Mouse (Mus musculus): ENCODE results near the gene Exoc1. TPM values are rescaled to one million over a fixed set of nuclear protein-coding genes. Genes with fewer than 3 reads are reported as not detected.

The Exoc1 gene
- polyA plus RNA-seq, 1 experiment, result 20.3 TPM

GRCm38 (mm10) chr5:76565321-76565720, 36.2 kb downstream of the Exoc1 start:
- Histone ChIP-seq H3K27ac (ENCODE audit: control insufficient read depth, insufficient read depth, low read depth, low read length) (no peak overlapping the region), H3K4me1 (ENCODE audit: control insufficient read depth, insufficient read depth, low read length) (no peaks in the 10 kb centered on the region), H3K36me3 (ENCODE audit: control insufficient read depth, insufficient read depth, low read length) (peaks cover 6% of the 10 kb centered on the region), H3K4me3 (ENCODE audit: control insufficient read depth, low read depth, low read length) (no peak overlapping the region), H3K27me3 (ENCODE audit: control insufficient read depth, insufficient read depth, low read length) (no peaks in the 10 kb centered on the region)
- peak; percentile 96; the same call in 1 of the 2 replicates for TF ChIP-seq CTCF (IDR thresholded peaks at IDR 0.05; ENCODE audit: control insufficient read depth, insufficient read depth, insufficient replicate concordance, low read depth, low read length)
- TF ChIP-seq POLR2A (IDR thresholded peaks at IDR 0.05; ENCODE audit: control insufficient read depth, low read depth, low read length), result no peak

- H3K4me1 ChIP-seq (ENCODE audit: control insufficient read depth, insufficient read depth, low read length), result no peaks in the 10 kb centered on the region; the same call in 1 of the 2 replicates
- no peak for TF ChIP-seq POLR2A (IDR thresholded peaks at IDR 0.05; ENCODE audit: control insufficient read depth, low read depth, low read length)
- peak; percentile 37; the same call in 1 of the 2 replicates for TF ChIP-seq CTCF (IDR thresholded peaks at IDR 0.05; ENCODE audit: control insufficient read depth, insufficient read depth, insufficient replicate concordance, low read depth, low read length)
- H3K27ac ChIP-seq (ENCODE audit: control insufficient read depth, insufficient read depth, low read depth, low read length), result no peak overlapping the region
- no peaks in the 10 kb centered on the region for H3K27me3 ChIP-seq (ENCODE audit: control insufficient read depth, insufficient read depth, low read length)
- no peak overlapping the region for H3K4me3 ChIP-seq (ENCODE audit: control insufficient read depth, low read depth, low read length)
- peaks cover 2% of the 10 kb centered on the region; the same call in 1 of the 2 replicates for H3K36me3 ChIP-seq (ENCODE audit: control insufficient read depth, insufficient read depth, low read length)
These were observed 45.1 kb downstream of the Exoc1 start for GRCm38 (mm10) chr5:76574251-76574650.

- no peak for TF ChIP-seq POLR2A (IDR thresholded peaks at IDR 0.05; ENCODE audit: control insufficient read depth, low read depth, low read length)
- TF ChIP-seq CTCF (IDR thresholded peaks at IDR 0.05; ENCODE audit: control insufficient read depth, insufficient read depth, insufficient replicate concordance, low read depth, low read length), result no peak
- Histone ChIP-seq H3K36me3 (ENCODE audit: control insufficient read depth, insufficient read depth, low read length) (no peaks in the 10 kb centered on the region; the same call in 1 of the 2 replicates), H3K27me3 (ENCODE audit: control insufficient read depth, insufficient read depth, low read length) (no peaks in the 10 kb centered on the region), H3K27ac (ENCODE audit: control insufficient read depth, insufficient read depth, low read depth, low read length) (no peak overlapping the region), H3K4me3 (ENCODE audit: control insufficient read depth, low read depth, low read length) (peak overlapping the region; percentile 28; the same call in 1 of the 2 replicates), H3K4me1 (ENCODE audit: control insufficient read depth, insufficient read depth, low read length) (no peaks in the 10 kb centered on the region; the same call in 1 of the 2 replicates)
These were observed 47.9 kb downstream of the Exoc1 start for GRCm38 (mm10) chr5:76577026-76577425.

GRCm38 (mm10) chr5:76585378-76585777, 56.3 kb downstream of the Exoc1 start:
- Histone ChIP-seq H3K4me1 (ENCODE audit: control insufficient read depth, insufficient read depth, low read length) (no peaks in the 10 kb centered on the region; the same call in 1 of the 2 replicates), H3K36me3 (ENCODE audit: control insufficient read depth, insufficient read depth, low read length) (no peaks in the 10 kb centered on the region; the same call in 1 of the 2 replicates), H3K4me3 (ENCODE audit: control insufficient read depth, low read depth, low read length) (no peak overlapping the region), H3K27me3 (ENCODE audit: control insufficient read depth, insufficient read depth, low read length) (no peaks in the 10 kb centered on the region), H3K27ac (ENCODE audit: control insufficient read depth, insufficient read depth, low read depth, low read length) (no peak overlapping the region)
- TF ChIP-seq POLR2A (IDR thresholded peaks at IDR 0.05; ENCODE audit: control insufficient read depth, low read depth, low read length) (no peak), CTCF (IDR thresholded peaks at IDR 0.05; ENCODE audit: control insufficient read depth, insufficient read depth, insufficient replicate concordance, low read depth, low read length) (no peak)

- Histone ChIP-seq H3K4me3 (ENCODE audit: control insufficient read depth, low read depth, low read length) (peak within 1 kb of the TSS; percentile 99), H3K27ac (ENCODE audit: control insufficient read depth, insufficient read depth, low read depth, low read length) (peak within 1 kb of the TSS; percentile 97), H3K36me3 (ENCODE audit: control insufficient read depth, insufficient read depth, low read length) (peaks cover 1% of the 10 kb centered on the region), H3K27me3 (ENCODE audit: control insufficient read depth, insufficient read depth, low read length) (no peaks in the 10 kb centered on the region), H3K4me1 (ENCODE audit: control insufficient read depth, insufficient read depth, low read length) (no peaks in the 10 kb centered on the region; the same call in 1 of the 2 replicates)
- peak; percentile 74 for TF ChIP-seq POLR2A (IDR thresholded peaks at IDR 0.05; ENCODE audit: control insufficient read depth, low read depth, low read length)
- TF ChIP-seq CTCF (IDR thresholded peaks at IDR 0.05; ENCODE audit: control insufficient read depth, insufficient read depth, insufficient replicate concordance, low read depth, low read length), result peak; percentile 64; the same call in 1 of the 2 replicates
These were observed 59.6 kb downstream of the Exoc1 start, which contains the start of gene Cep135 for GRCm38 (mm10) chr5:76588551-76589283. Cep135 (plus strand) TSS chr5:76588698.

- H3K36me3 ChIP-seq (ENCODE audit: control insufficient read depth, insufficient read depth, low read length), result peaks cover 1% of the 10 kb centered on the region
- H3K4me1 ChIP-seq (ENCODE audit: control insufficient read depth, insufficient read depth, low read length), result no peaks in the 10 kb centered on the region
- H3K4me3 ChIP-seq (ENCODE audit: control insufficient read depth, low read depth, low read length), result peak overlapping the region; percentile 99
- peak overlapping the region; percentile 97 for H3K27ac ChIP-seq (ENCODE audit: control insufficient read depth, insufficient read depth, low read depth, low read length)
- no peaks in the 10 kb centered on the region for H3K27me3 ChIP-seq (ENCODE audit: control insufficient read depth, insufficient read depth, low read length)
- no peak for TF ChIP-seq POLR2A (IDR thresholded peaks at IDR 0.05; ENCODE audit: control insufficient read depth, low read depth, low read length)
- TF ChIP-seq CTCF (IDR thresholded peaks at IDR 0.05; ENCODE audit: control insufficient read depth, insufficient read depth, insufficient replicate concordance, low read depth, low read length), result no peak
These were observed 60.2 kb downstream of the Exoc1 start for GRCm38 (mm10) chr5:76589311-76589710.

GRCm38 (mm10) chr5:76590009-76590408, 60.9 kb downstream of the Exoc1 start:
- Histone ChIP-seq H3K4me3 (ENCODE audit: control insufficient read depth, low read depth, low read length) (peak overlapping the region; percentile 45; the same call in 1 of the 2 replicates), H3K4me1 (ENCODE audit: control insufficient read depth, insufficient read depth, low read length) (no peaks in the 10 kb centered on the region), H3K27ac (ENCODE audit: control insufficient read depth, insufficient read depth, low read depth, low read length) (no peak overlapping the region), H3K27me3 (ENCODE audit: control insufficient read depth, insufficient read depth, low read length) (no peaks in the 10 kb centered on the region), H3K36me3 (ENCODE audit: control insufficient read depth, insufficient read depth, low read length) (peaks cover 1% of the 10 kb centered on the region)
- TF ChIP-seq CTCF (IDR thresholded peaks at IDR 0.05; ENCODE audit: control insufficient read depth, insufficient read depth, insufficient replicate concordance, low read depth, low read length) (no peak), POLR2A (IDR thresholded peaks at IDR 0.05; ENCODE audit: control insufficient read depth, low read depth, low read length) (no peak)
